Comparison of ENCODE assay signal across 21 mouse cellular contexts in the genomic region with DNA sequence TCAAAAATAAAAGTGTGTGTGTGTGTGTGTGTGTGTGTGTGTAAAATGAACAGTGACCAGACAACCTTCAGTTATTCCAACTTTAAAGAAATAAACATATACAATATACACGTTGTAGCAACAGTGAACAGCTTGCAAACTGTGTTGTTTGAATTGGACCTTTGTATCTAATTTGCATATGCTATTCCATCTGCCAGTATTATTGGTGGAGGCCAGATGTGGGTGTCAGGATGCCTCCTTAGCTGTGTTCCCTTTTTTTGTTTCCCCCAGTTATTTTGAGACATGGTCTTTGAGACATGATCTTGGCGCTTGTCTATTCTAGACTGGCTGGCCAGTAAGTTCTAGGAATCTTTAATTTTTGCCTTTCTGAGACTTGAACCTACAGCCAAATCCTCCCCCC. TPM values are rescaled to one million over a fixed set of nuclear protein-coding genes. Genes with fewer than 3 reads are reported as not detected.
DNase-seq lines count a peak whose midpoint lies in the region; ATAC-seq and TF ChIP-seq lines count a peak whose summit lies in the region.
"Had no signal": no experiment of that assay in that cellular context is flagged by ENCODE, and none has a peak within 500 bp of the region (broad histone marks: within the 10 kb centered on the region; RNA-seq: fewer than 3 reads in every experiment).

No protein-coding gene starts in this region.

- H3K36me3 ChIP-seq in lung, embryonic 14.5 days (ENCODE audit: insufficient read depth): peaks cover 11% of the 10 kb centered on the region
- H3K36me3 ChIP-seq in CH12.LX (replicated peaks in 1 of 2; ENCODE audit: control insufficient read depth in 1 of 2, insufficient read depth in 1 of 2, low read length in 1 of 2): peaks cover 7 to 23% of the 10 kb centered on the region in 2 experiments
- H3K36me3 ChIP-seq in MEL (ENCODE audit: control insufficient read depth in 1 of 2, insufficient read depth in 2 of 2, low read length in 2 of 2): peaks cover under 1 to 3% of the 10 kb centered on the region in 2 experiments; a peak in 3 of 4 replicates
- peaks cover 4% of the 10 kb centered on the region for H3K36me3 ChIP-seq in liver, embryonic 13.5 days

- no peaks in the 10 kb centered on the region for H3K9me3 ChIP-seq in lung, embryonic 14.5 days (ENCODE audit: low read depth, low read length)
- H3K9me3 ChIP-seq in CH12.LX (replicated peaks; ENCODE audit: low read length) (no peaks in the 10 kb centered on the region), MEL (replicated peaks; ENCODE audit: insufficient read depth, low read length) (no peaks in the 10 kb centered on the region)
- H3K9me3 ChIP-seq in liver, embryonic 13.5 days (replicated peaks): no peaks in the 10 kb centered on the region
- H3K9me3 ChIP-seq: heart, embryonic 15.5 days; limb, embryonic 10.5 days; stomach, embryonic 15.5 days had no signal

- dilution Hi-C loops in CH12.LX (cut with MboI; ENCODE audit: extremely low pct_ligation_motif_present, extremely low pct_unique_long_range_greater_than_20kb, low sequenced_read_pairs): no loop called here

- no peak overlapping the region for H3K9ac ChIP-seq in lung, embryonic 14.5 days
- H3K9ac ChIP-seq in CH12.LX (ENCODE audit: insufficient read depth, low read depth): no peak overlapping the region
- H3K9ac ChIP-seq in MEL (ENCODE audit: control insufficient read depth, low read depth, low read length, poor library complexity, severe bottlenecking): peak overlapping the region; percentile 95; the same call in 1 of the 2 replicates
- H3K9ac ChIP-seq in liver, embryonic 13.5 days: 0 out of 2 replicates have a peak overlapping the region, but pooled peaks have one; percentile 88
- H3K9ac ChIP-seq: heart, embryonic 15.5 days; liver, embryonic 14.5 days; stomach, embryonic 15.5 days had no signal

- WGBS in lung, embryonic 14.5 days: 87% methylated on average over 2 of the region's 2 CpGs
- WGBS in liver, embryonic 13.5 days (ENCODE audit: insufficient replicate concordance): 59% methylated on average over 2 of the region's 2 CpGs

- TF ChIP-seq EP300 in CH12.LX (IDR thresholded peaks at IDR 0.05; ENCODE audit: low read length) (no peak), MEL (IDR thresholded peaks at IDR 0.05; ENCODE audit: low read depth in 1 of 2, low read length in 2 of 2) (no peak)

- in situ Hi-C loops in CH12.LX (cut with MboI; ENCODE audit: low pct_ligation_motif_present, low pct_unique_long_range_greater_than_20kb, low sequenced_read_pairs): no loop called here

- H3K4me1 ChIP-seq in lung, embryonic 14.5 days (ENCODE audit: insufficient read depth): peaks cover 5% of the 10 kb centered on the region; the same call in 1 of the 2 replicates
- H3K4me1 ChIP-seq in CH12.LX (ENCODE audit: control insufficient read depth in 1 of 2, insufficient read depth in 2 of 2) (peaks cover 4 to 17% of the 10 kb centered on the region in 2 experiments), MEL (ENCODE audit: control insufficient read depth in 1 of 2, insufficient read depth in 2 of 2, low read length in 2 of 2) (peaks cover 2 to 6% of the 10 kb centered on the region in 2 experiments; a peak in 2 of 4 replicates)
- peaks cover 18% of the 10 kb centered on the region for H3K4me1 ChIP-seq in liver, embryonic 13.5 days (replicated peaks)

- H3K27me3 ChIP-seq in lung, embryonic 14.5 days (ENCODE audit: insufficient read depth, low read length): no peaks in the 10 kb centered on the region
- no peaks in the 10 kb centered on the region for H3K27me3 ChIP-seq in CH12.LX (replicated peaks)
- no peaks in the 10 kb centered on the region for H3K27me3 ChIP-seq in MEL (ENCODE audit: control insufficient read depth in 1 of 2, insufficient read depth in 2 of 2, low read length in 2 of 2)
- no peaks in the 10 kb centered on the region for H3K27me3 ChIP-seq in liver, embryonic 13.5 days
- H3K27me3 ChIP-seq: heart, embryonic 15.5 days; stomach, embryonic 15.5 days had no signal

- DNase-seq in lung, embryonic 14.5 days: no peak
- DNase-seq in lung, adult 18-20 months: no peak
- peak; percentile 42 for DNase-seq in CH12.LX (ENCODE audit: extremely low read depth)
- DNase-seq in MEL (ENCODE audit: low read depth, low spot score): peak; percentile 89
- DNase-seq in liver, embryonic 13.5 days: no peak
- DNase-seq in adrenal gland, postnatal 25 days: no peak
- no peak for DNase-seq in layer of hippocampus, adult 11-12 months (ENCODE audit: low spot score)
- DNase-seq in cerebellum, adult 11 months: no peak
- DNase-seq: adrenal gland, adult 2 months; cerebellum, adult 9-11 months; kidney, adult 8-10 months; kidney, postnatal 36 days; layer of hippocampus, adult 9-11 months; lung, postnatal 36 days; right cerebral cortex, postnatal 25 days; thymus, adult 2 months had no signal

- TF ChIP-seq RAD21 in CH12.LX (IDR thresholded peaks at IDR 0.05; ENCODE audit: low read depth, low read length) (no peak), MEL (IDR thresholded peaks at IDR 0.05; ENCODE audit: low read depth, low read length) (no peak)

- TF ChIP-seq CTCF in lung, embryonic 14.5 days (IDR thresholded peaks at IDR 0.05; ENCODE audit: low read depth): no peak
- no peak for TF ChIP-seq CTCF in CH12.LX (conservative IDR thresholded peaks at IDR 0.05 in 1 of 2, IDR thresholded peaks at IDR 0.05 in 1 of 2; ENCODE audit: low read depth in 2 of 2, low read length in 2 of 2)
- no peak for TF ChIP-seq CTCF in MEL (IDR thresholded peaks at IDR 0.05 in 2 of 3, conservative IDR thresholded peaks at IDR 0.05 in 1 of 3; ENCODE audit: control insufficient read depth in 1 of 3, insufficient read depth in 1 of 3, low read depth in 2 of 3, low read length in 3 of 3, poor library complexity in 1 of 3, severe bottlenecking in 1 of 3)

- H3K79me2 ChIP-seq in CH12.LX (replicated peaks; ENCODE audit: control insufficient read depth, extremely low read depth, insufficient read depth, poor library complexity, severe bottlenecking): peaks cover 27% of the 10 kb centered on the region
- peaks cover 11% of the 10 kb centered on the region for H3K79me2 ChIP-seq in MEL (ENCODE audit: control insufficient read depth, insufficient read depth, low read length, poor library complexity)

- no peak overlapping the region for H3K27ac ChIP-seq in lung, embryonic 14.5 days (ENCODE audit: low read depth)
- H3K27ac ChIP-seq in CH12.LX (ENCODE audit: insufficient read depth, low read depth): no peak overlapping the region
- no peak overlapping the region for H3K27ac ChIP-seq in MEL (ENCODE audit: control insufficient read depth, low read depth, low read length)
- 0 out of 2 replicates have a peak overlapping the region, but pooled peaks have one; percentile 15 for H3K27ac ChIP-seq in liver, embryonic 13.5 days
- H3K27ac ChIP-seq: heart, embryonic 15.5 days; limb, embryonic 10.5 days; liver, embryonic 14.5 days; stomach, embryonic 15.5 days had no signal

- no peak overlapping the region; the same call in 1 of the 2 replicates for H3K4me2 ChIP-seq in lung, embryonic 14.5 days
- 0 out of 2 replicates have a peak overlapping the region, but pooled peaks have one; percentile 97 for H3K4me2 ChIP-seq in CH12.LX (ENCODE audit: insufficient read depth, low read depth, poor library complexity, severe bottlenecking)
- H3K4me2 ChIP-seq in liver, embryonic 13.5 days: peak overlapping the region; percentile 83; the same call in 1 of the 2 replicates

- TF ChIP-seq POLR2A in CH12.LX (IDR thresholded peaks at IDR 0.05; ENCODE audit: low read depth, low read length) (no peak), MEL (IDR thresholded peaks at IDR 0.05; ENCODE audit: control insufficient read depth in 1 of 2, insufficient read depth in 1 of 2, low read depth in 1 of 2, low read length in 2 of 2, poor library complexity in 1 of 2) (no peak)

- peak overlapping the region; percentile 96; the same call in 1 of the 2 replicates for H3K4me3 ChIP-seq in lung, embryonic 14.5 days (ENCODE audit: low read depth, low read length)
- H3K4me3 ChIP-seq in CH12.LX (replicated peaks in 1 of 3; ENCODE audit: low read depth in 2 of 3, low read length in 2 of 3, poor library complexity in 1 of 3) (no peak overlapping the region), MEL (ENCODE audit: control insufficient read depth in 1 of 2, insufficient read depth in 1 of 2, low read depth in 2 of 2, low read length in 2 of 2) (peak overlapping the region in 1 of 2 experiments; percentile 87; a peak in 1 of 4 replicates)
- peak overlapping the region; percentile 83 for H3K4me3 ChIP-seq in liver, embryonic 13.5 days (replicated peaks)

- ATAC-seq in lung, embryonic 14.5 days (ENCODE audit: insufficient read depth): no peak
- ATAC-seq in liver, embryonic 13.5 days (ENCODE audit: low read depth): no peak
- ATAC-seq: CD4-positive, CD25-positive, alpha-beta regulatory T cell, adult 4 months had no signal

TF ChIP-seq in CH12.LX, 34 proteins besides CTCF, POLR2A, EP300 and RAD21 (continues in another document):
- no peak for TF ChIP-seq BHLHE40 (IDR thresholded peaks at IDR 0.05; ENCODE audit: low read depth, low read length)
- TF ChIP-seq RCOR1 (conservative IDR thresholded peaks at IDR 0.05; ENCODE audit: low read depth, low read length): no peak
- no peak for TF ChIP-seq MYC (IDR thresholded peaks at IDR 0.05; ENCODE audit: low read depth, low read length)

TF ChIP-seq in MEL, 35 proteins besides CTCF, POLR2A, EP300 and RAD21 (continues in another document):
- TF ChIP-seq MYC (IDR thresholded peaks at IDR 0.05; ENCODE audit: low read depth, low read length) (peak; percentile 50; the same call in 1 of the 2 replicates), HCFC1 (IDR thresholded peaks at IDR 0.05; ENCODE audit: low read depth, low read length) (peak; percentile 50; the same call in 1 of the 2 replicates)

RNA-seq across cellular contexts. Expression of a gene that starts 1.8 kb away (rescaled TPM):
- 40.0 and 42.6 TPM in 2 replicates for polyA plus RNA-seq in lung, embryonic 14.5 days (2014; fragmentation: Nextera tagmentation; extraction: Ambion mirVana)
- 16.2 and 16.8 TPM in 2 replicates for total RNA-seq in CH12.LX (2012; rRNA removed)
- 27.2 and 31.5 TPM in 2 replicates for total RNA-seq in CH12.LX (2014; rRNA removed)
- 17.1 and 19.7 TPM in 2 replicates for polyA plus RNA-seq in CH12.LX (2012; ENCODE audit: insufficient read length, low read depth)
- 13.9 and 15.5 TPM in 2 replicates for total RNA-seq in MEL (2012; rRNA removed)
- polyA plus RNA-seq in MEL (2012; ENCODE audit: insufficient read depth in 1 of 2, insufficient read length in 2 of 2, low read depth in 1 of 2, low replicate concordance in 2 of 2, missing spikeins in 1 of 2): 10 to 100 TPM in 1 of 2 experiments, not detected in 1; 19.4 TPM
- 20.4 and 20.8 TPM in 2 replicates for polyA plus RNA-seq in liver, embryonic 13.5 days (2015; fragmentation: Nextera tagmentation; extraction: Ambion mirVana)
- 29.0 TPM in 2 replicates for total RNA-seq in adrenal gland, postnatal 25 days (2021)

RNA-seq across cellular contexts. Expression of a gene that starts 58.4 kb away (rescaled TPM):
- 25.8 and 26.7 TPM in 2 replicates for polyA plus RNA-seq in lung, embryonic 14.5 days (2014; fragmentation: Nextera tagmentation; extraction: Ambion mirVana)
- total RNA-seq in CH12.LX (2012; rRNA removed) (15.0 and 17.3 TPM in 2 replicates), CH12.LX (2014; rRNA removed) (26.8 and 30.8 TPM in 2 replicates), MEL (2012; rRNA removed) (28.2 and 29.0 TPM in 2 replicates)
- polyA plus RNA-seq in CH12.LX (2012; ENCODE audit: insufficient read length, low read depth) (19.5 and 21.7 TPM in 2 replicates), MEL (2012; ENCODE audit: insufficient read depth in 1 of 2, insufficient read length in 2 of 2, low read depth in 1 of 2, low replicate concordance in 2 of 2, missing spikeins in 1 of 2) (10 to 100 TPM in 1 of 2 experiments, not detected in 1; 35.2 TPM)
- polyA plus RNA-seq in liver, embryonic 13.5 days (2015; fragmentation: Nextera tagmentation; extraction: Ambion mirVana): 6.2 and 6.4 TPM in 2 replicates
- 29.4 and 33.1 TPM in 2 replicates for total RNA-seq in adrenal gland, postnatal 25 days (2021)

Comparison
In these comparisons a context has a peak if more than half of its experiments do, and no peak if none do; other contexts are left out.
1. DNase-seq: peak in CH12.LX (single experiment) and MEL (single experiment); none in lung, embryonic 14.5 days (single experiment), lung, adult 18-20 months (0 of 2), liver, embryonic 13.5 days (single experiment), adrenal gland, postnatal 25 days (single experiment), layer of hippocampus, adult 11-12 months (single experiment) and cerebellum, adult 11 months (single experiment).
2. H3K4me3 ChIP-seq: peak in lung, embryonic 14.5 days (single experiment) and liver, embryonic 13.5 days (single experiment); none in CH12.LX (0 of 3).
3. H3K9ac ChIP-seq: peak in MEL (single experiment) and liver, embryonic 13.5 days (single experiment); none in lung, embryonic 14.5 days (single experiment) and CH12.LX (single experiment).